Mouse (Mus musculus): ENCODE data around the gene Csrp1.

Csrp1 gene

DNA sequence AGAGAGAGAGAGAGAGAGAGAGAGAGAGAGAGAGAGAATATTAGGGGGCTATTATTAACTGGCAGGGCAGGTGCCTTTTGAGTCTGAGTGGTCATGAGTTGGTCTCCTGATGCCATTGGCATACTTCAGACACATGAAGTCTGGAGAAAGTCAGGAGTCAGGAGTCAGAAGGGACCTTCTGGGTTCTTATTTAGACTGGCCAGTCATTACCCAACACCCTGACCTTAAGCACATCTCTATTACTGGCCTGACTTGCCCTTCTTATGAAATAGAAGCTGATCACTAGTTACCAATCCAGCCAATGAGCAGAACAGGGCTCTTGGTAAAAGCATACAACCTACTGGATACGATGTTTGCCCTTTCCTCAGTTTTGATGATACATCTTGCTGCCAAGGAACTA, 57.2 kb downstream of the Csrp1 start:
- no peak for DNase-seq

GRCm38 (mm10) chr1:135778780-135779535, 59.1 kb downstream of the Csrp1 start, which contains the start of gene Tnni1:
Gene Tnni1 (plus strand): TSS chr1:135779434.
- peak; percentile 67 for DNase-seq

DNA sequence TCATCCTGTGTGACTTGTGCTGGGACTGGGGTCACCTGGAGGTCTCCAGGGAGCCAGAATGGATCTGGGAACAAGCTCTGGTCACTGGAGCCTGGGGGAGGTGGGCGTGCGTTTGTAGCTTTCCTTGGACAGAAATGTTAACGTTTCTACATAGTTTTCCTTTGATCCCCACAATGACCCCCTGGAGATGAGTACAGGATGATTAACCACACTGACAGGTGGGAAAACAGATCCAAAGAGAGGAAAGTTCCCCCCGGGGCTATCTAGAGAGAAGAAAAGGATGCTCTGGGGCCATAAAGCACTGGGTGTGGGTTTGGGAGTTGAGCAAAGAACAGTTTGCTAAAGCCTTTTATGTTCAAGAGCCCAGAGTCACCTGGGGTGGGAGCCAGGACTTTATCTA, 60.8 kb downstream of the Csrp1 start:
- no peak for DNase-seq

GRCm38 (mm10) chr1:135781220-135781619, 61.4 kb downstream of the Csrp1 start:
- peak; percentile 89 for DNase-seq

- DNase-seq, result no peak
Measured at GRCm38 (mm10) chr1:135782816-135783215, 63.0 kb downstream of the Csrp1 start.

DNA sequence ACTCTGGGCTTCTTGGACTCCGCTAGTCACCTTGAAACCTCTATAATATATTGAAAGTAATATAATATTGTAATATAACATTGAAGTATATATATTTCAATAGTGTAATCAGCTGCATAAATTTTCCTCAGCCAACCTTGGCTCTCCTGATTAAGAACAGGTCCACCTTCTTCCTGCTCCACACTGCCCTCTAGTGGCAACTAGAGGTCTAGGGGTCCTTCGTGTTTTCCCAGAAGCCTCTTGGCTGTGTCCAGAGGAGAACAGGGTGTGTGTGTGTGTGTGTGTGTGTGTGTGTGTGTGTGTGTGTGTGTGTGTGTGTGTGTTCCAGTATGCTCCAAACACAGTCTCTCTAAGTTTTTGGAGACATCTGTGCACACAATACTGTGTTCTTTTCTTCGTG, 67.9 kb downstream of the Csrp1 start:
- peak; percentile 88 for DNase-seq

DNA sequence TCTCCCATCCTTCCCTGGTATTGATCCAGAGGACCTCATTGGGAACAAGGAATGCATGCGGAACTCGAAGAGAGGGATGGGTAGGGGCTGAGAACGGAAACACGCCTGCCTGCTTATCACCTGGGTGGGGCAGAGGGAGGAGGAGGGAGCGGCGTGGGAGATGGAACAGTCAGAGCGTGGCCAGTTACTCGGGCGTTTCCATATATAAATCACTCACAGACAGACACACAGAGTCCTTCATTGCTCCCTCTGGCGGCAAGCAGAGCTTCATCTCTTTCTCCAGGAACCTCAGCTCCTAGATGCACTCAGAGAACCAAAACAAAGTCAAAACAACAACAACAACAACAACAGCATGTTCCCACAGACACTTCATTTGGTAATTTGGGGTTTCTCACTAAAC, 68.8 kb downstream of the Csrp1 start:
- DNase-seq, result peak; percentile 65

DNA sequence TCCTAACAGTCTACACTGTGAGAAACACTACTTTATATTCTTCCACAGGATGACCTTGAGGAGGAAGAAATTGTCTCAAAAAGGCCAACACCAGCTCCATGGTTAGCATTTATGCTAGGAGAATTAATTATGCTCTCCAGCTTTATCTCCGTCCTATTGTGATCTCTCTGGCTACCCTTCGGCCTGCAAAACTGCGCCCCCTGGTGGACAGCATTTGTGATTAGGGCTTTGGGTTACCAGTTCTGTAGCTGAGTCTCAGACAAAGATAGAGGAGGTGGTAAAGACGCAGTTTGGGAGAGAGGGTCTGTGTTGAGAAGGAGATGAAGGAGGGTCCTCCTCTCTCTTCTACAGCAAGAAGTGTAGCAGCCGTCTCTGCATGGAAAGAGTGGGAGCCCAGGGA, 70.0 kb downstream of the Csrp1 start:
- DNase-seq, result peak; percentile 90

DNA sequence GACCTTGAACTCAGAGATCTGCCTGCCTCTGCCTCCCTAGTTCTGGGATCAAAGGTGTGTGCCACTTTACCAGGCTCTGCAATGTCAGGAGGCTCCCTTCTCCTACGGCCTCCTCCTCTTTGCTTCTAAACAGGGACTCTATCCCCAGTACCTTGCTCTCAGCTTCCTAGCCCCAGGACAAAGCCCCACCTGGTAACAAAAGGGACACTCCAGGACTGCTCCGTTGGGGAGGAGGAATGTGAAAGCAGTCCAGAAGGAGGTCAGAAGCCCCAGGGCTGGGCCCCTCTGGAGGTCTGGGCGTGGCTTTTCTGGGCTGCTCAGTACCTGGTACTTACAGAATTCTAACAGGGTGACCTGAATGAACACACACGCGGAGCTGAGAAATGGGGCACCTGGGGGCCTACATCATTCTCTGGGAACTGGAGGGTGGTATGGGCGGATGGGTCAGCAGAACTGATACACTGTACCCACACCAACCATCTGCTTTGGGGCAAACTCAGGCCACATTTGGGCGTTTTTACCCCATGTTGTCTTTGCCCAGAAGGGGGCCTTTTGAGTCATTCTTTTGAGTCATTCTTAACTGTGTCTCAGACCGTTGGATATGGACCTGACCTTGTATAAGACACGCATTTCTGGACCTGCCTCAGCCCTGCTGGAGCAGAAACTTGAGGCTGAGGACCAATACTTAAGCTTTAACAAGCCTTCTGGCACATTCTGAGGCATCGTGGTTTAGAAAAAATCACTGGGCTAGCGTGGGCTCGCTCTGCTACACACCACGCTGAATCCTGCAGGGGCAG, 72.5 kb downstream of the Csrp1 start:
- no peak for DNase-seq

GRCm38 (mm10) chr1:135793370-135794215, 73.7 kb downstream of the Csrp1 start:
- DNase-seq, result peak; percentile 54

DNA sequence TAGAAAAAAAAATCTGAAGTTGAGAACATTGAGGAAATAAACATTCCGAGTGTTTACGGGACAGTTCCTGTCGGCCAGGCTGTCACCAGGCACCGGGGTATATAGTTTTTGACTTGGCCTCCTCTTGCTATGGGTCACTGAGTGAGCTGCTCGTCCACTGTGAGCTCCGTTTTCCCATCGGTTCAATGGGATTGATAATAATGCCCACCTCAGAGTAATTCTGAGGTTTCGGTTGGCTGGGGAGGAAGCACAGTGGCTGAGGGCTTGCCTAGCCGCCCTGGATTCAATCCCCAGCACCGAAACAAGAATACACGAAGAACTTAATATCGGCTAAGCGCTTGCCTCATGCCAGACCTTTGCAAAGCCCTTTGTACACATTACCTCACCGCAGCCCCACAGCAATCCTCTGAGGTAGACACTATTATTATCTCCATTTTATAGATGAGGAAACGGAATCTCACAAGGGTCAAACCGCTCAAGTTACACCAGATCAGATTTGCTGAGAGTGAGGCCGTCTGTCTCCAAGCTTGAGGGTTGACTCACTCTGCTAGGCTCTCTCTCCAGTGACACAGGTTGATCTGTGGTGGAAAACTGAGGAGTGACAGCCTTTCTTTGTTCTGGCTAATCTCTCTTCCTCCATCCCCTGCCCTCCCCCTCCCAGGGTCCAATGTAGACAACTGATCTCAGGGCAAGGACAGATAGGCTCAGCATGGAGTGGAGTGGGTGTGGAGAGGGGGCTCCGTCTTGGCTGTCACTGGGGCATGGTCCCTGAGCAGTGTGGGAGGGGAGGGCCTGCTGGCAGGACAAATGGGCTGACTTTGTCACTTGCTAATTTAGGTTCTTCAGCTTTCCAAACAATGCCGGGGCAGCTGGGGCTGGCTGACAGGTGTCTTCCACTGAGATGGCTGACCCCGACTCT, 74.6 kb downstream of the Csrp1 start:
- DNase-seq, result no peak

DNA sequence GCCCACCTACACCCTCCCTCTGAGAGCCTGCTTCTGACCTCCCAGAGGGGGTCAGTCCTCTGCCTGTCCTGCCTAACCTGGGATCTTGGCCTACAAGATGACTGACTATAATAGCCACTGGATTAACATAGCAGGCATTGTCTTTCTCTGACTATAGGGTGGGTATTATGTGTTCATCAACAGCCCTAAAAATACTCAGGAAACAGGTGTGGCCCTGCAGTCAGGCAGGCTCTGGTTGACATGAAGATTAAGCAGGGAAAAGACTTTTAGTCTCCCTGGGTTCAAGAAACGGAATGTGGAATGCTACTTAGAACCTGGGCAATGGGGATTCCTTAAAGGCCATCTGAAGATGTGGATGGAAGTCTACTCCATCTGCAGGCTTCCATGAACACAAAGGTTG, 78.6 kb downstream of the Csrp1 start:
- DNase-seq, result no peak

DNA sequence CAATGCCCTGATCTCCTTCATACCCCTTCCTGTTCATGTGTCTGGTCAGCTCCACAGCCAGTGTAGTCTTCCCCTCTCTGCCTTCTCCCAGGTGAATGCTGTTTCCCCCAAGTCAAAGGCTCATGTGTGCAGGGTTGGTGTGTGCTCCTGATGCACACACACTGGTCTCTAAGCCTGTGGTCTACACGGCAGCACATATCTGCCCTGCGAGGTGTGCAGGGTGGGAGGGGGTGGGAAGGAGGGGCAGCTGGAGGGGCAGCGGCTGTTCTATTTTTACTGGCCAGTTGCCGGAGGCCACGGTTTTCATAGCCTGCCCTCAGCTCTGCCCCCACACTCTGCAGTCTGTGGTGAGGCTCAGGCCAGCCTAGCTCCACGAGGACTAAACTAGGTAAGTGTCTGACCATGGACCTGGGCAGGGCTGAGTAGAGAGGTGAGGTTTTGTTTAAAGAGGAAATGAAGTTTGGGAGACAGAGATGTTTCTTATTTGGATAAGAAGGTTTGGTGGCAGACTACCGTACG, 79.3 kb downstream of the Csrp1 start:
- DNase-seq, result no peak

GRCm38 (mm10) chr1:135800192-135800950, 80.5 kb downstream of the Csrp1 start:
- no peak for DNase-seq
